Mouse (Mus musculus) hindbrain, postnatal 0 days (tissue): ENCODE results near the gene Opa3. TPM values are rescaled to one million over a fixed set of nuclear protein-coding genes. Genes with fewer than 3 reads are reported as not detected.

ENCODE experiments used
- ATAC-seq: fragments of 200-750 bp; cut with Nextera tagmentation; 2 replicates; pipeline ENCODE4 v1.8.0; 2017; ENCODE audit warnings: mild to moderate bottlenecking, moderate TSS enrichment, moderate library complexity
- DNase-seq: peaks from one replicate; pipeline ENCODE4 v3.0.0-alpha.2; 2015; ENCODE audit warnings: low spot score
- H3K27ac ChIP-seq: fragments of 300-500 bp; sonication (generic); 2 replicates; pipeline ENCODE4 v1.5.1; 2014; ENCODE audit warnings: mild to moderate bottlenecking
- H3K27me3 ChIP-seq: fragments of 300-500 bp; sonication (generic); 2 replicates; pipeline ENCODE4 v1.6.1; 2014; ENCODE audit warnings: low read length, mixed read lengths; ENCODE audit not compliant: insufficient read depth
- H3K36me3 ChIP-seq: fragments of 300-500 bp; sonication (generic); 2 replicates; pipeline ENCODE4 v1.6.1; 2014; ENCODE audit warnings: low read length, mixed read lengths; ENCODE audit not compliant: insufficient read depth
- H3K4me1 ChIP-seq: fragments of 300-500 bp; sonication (generic); 2 replicates; pipeline ENCODE4 v1.6.1; 2014; ENCODE audit warnings: antibody characterized with exemption, low read length, mixed read lengths; ENCODE audit not compliant: insufficient read depth
- H3K4me2 ChIP-seq: fragments of 300-500 bp; sonication (generic); 2 replicates; pipeline ENCODE4 v1.6.1; 2014; ENCODE audit warnings: low read depth, mild to moderate bottlenecking, low read length, moderate library complexity, mixed read lengths
- H3K4me3 ChIP-seq: fragments of 300-500 bp; sonication (generic); 2 replicates; pipeline ENCODE4 v1.5.1; 2014; ENCODE audit warnings: low read length
- H3K9ac ChIP-seq: fragments of 300-500 bp; sonication (generic); replicated peaks from 2 replicates; pipeline ENCODE4 v1.6.1; 2014; ENCODE audit warnings: mild to moderate bottlenecking, low read length, moderate library complexity, mixed read lengths
- H3K9me3 ChIP-seq: fragments of 300-500 bp; sonication (generic); 2 replicates; pipeline ENCODE4 v1.6.1; 2016; ENCODE audit warnings: low read length, mixed read lengths
- CTCF ChIP-seq: IDR thresholded peaks from 2 replicates; pipeline ENCODE4 v1.5.1; 2016; ENCODE audit warnings: antibody characterized with exemption, control low read depth, low read depth
- WGBS: fragments of 180-500 bp; shearing (Covaris S2); extraction: QIAGEN DNeasy Blood & Tissue Kit; methylation state at CpG from one replicate; pipeline ENCODE4 v1.1.7; 2014; 5-methylcytosine and 5-hydroxymethylcytosine counted together
- polyA plus RNA-seq: library from polyadenylated mRNA; unstranded; fragments of >200 nt; fragmentation: Nextera tagmentation; extraction: Ambion mirVana; gene quantifications from 2 replicates; pipeline ENCODE4 v1.2.1, GENCODE M21; 2015
- total RNA-seq: library from RNA; depleted of rRNA; stranded (reverse); fragments of >200 nt; gene quantifications from 2 replicates; pipeline ENCODE4 v1.2.3, GENCODE M21; 2014

Opa3 gene
- total and polyA plus RNA-seq, 2 experiments from 2014 or later = 37.1 to 44.2 TPM

GRCm38 (mm10) chr7:19267051-19267450 is 38.9 kb downstream of the Opa3 start:
- DNase-seq (no peak), ATAC-seq (no peak)
- no peak overlapping the region for H3K4me3 ChIP-seq
- H3K4me2 ChIP-seq = no peak overlapping the region
- H3K9ac ChIP-seq = no peak overlapping the region
- H3K27ac ChIP-seq = no peak overlapping the region
- no peaks in the 10 kb centered on the region for H3K27me3 ChIP-seq
- H3K4me1 ChIP-seq = peaks cover 16% of the 10 kb centered on the region
- peaks cover 12% of the 10 kb centered on the region for H3K36me3 ChIP-seq
- no peak for TF ChIP-seq CTCF
- 78% methylated on average over 10 of the region's 10 CpGs for WGBS
- H3K9me3 ChIP-seq = no peaks in the 10 kb centered on the region

GRCm38 (mm10) chr7:19268993-19269681 is 41.0 kb downstream of the Opa3 start:
- Histone ChIP-seq H3K4me1 (peaks cover 16% of the 10 kb centered on the region), H3K27me3 (no peaks in the 10 kb centered on the region), H3K4me2 (peak overlapping the region; percentile 97), H3K9me3 (no peaks in the 10 kb centered on the region), H3K36me3 (peaks cover 4% of the 10 kb centered on the region), H3K27ac (peak overlapping the region; percentile 81), H3K4me3 (peak overlapping the region; percentile 94), H3K9ac (peak overlapping the region; percentile 81)
- WGBS = 56% methylated on average over 10 of the region's 10 CpGs
- DNase-seq (no peak), ATAC-seq (no peak)
- no peak for TF ChIP-seq CTCF

- Histone ChIP-seq H3K4me1 (peaks cover 16% of the 10 kb centered on the region), H3K27me3 (no peaks in the 10 kb centered on the region), H3K27ac (peak overlapping the region; percentile 81), H3K4me2 (peak overlapping the region; percentile 97), H3K9me3 (no peaks in the 10 kb centered on the region), H3K4me3 (peak overlapping the region; percentile 94), H3K36me3 (no peaks in the 10 kb centered on the region), H3K9ac (peak overlapping the region; percentile 81)
- peak; percentile 55 for ATAC-seq
- DNase-seq = peak; percentile 56
- no peak for TF ChIP-seq CTCF
- 2% methylated on average over 19 of the region's 19 CpGs for WGBS
Measured at GRCm38 (mm10) chr7:19269721-19270441, 41.7 kb downstream of the Opa3 start.

- no peak for TF ChIP-seq CTCF
Measured at GRCm38 (mm10) chr7:19270509-19271237, 42.5 kb downstream of the Opa3 start.

GRCm38 (mm10) chr7:19271238-19272172 is 43.4 kb downstream of the Opa3 start, which contains the start of gene Vasp:
TSS of gene Vasp (minus strand) at chr7:19271817.
- H3K4me1 ChIP-seq = peaks cover 16% of the 10 kb centered on the region
- peak within 1 kb of the TSS; percentile 97 for H3K4me2 ChIP-seq
- H3K36me3 ChIP-seq = no peaks in the 10 kb centered on the region
- H3K27me3 ChIP-seq = no peaks in the 10 kb centered on the region
- peak; percentile 14; the same call in 1 of the 2 replicates for TF ChIP-seq CTCF
- no peaks in the 10 kb centered on the region for H3K9me3 ChIP-seq
- peak within 1 kb of the TSS; percentile 81 for H3K9ac ChIP-seq
- WGBS = under 1% methylated on average over 60 of the region's 62 CpGs
- H3K27ac ChIP-seq = peak within 1 kb of the TSS; percentile 81
- peak within 1 kb of the TSS; percentile 94 for H3K4me3 ChIP-seq
- ATAC-seq (peak; percentile 81), DNase-seq (peak; percentile 91)

More at GRCm38 (mm10) chr7:19270509-19271237, 42.5 kb downstream of the Opa3 start:
- DNase-seq = no peak
- no peaks in the 10 kb centered on the region for H3K9me3 ChIP-seq
- peak overlapping the region; percentile 81 for H3K9ac ChIP-seq
- peak overlapping the region; percentile 81 for H3K27ac ChIP-seq
- no peak for ATAC-seq
- H3K4me2 ChIP-seq = peak overlapping the region; percentile 97
- no peaks in the 10 kb centered on the region for H3K27me3 ChIP-seq
- peak overlapping the region; percentile 94 for H3K4me3 ChIP-seq
- H3K36me3 ChIP-seq = no peaks in the 10 kb centered on the region
- peaks cover 16% of the 10 kb centered on the region for H3K4me1 ChIP-seq
- 1% methylated on average over 20 of the region's 21 CpGs for WGBS
